Mouse (Mus musculus) lung, embryonic 14.5 days (tissue): Measurements from ENCODE around the gene Sf3a2. TPM values are rescaled to one million over a fixed set of nuclear protein-coding genes. Genes with fewer than 3 reads are reported as not detected.

ENCODE experiments used
- ATAC-seq: fragments of 200-750 bp; cut with Nextera tagmentation; 2 replicates; pipeline ENCODE4 v1.8.0; 2017; ENCODE audit warnings: mild to moderate bottlenecking, moderate TSS enrichment, moderate library complexity; ENCODE audit not compliant: insufficient read depth
- DNase-seq: peaks from one replicate; pipeline ENCODE4 v3.0.0-alpha.2; 2015
- H3K27ac ChIP-seq: fragments of 300-500 bp; sonication (generic); 2 replicates; pipeline ENCODE4 v1.5.1; 2014; ENCODE audit warnings: low read depth, mild to moderate bottlenecking, moderate library complexity
- H3K27me3 ChIP-seq: fragments of 300-500 bp; sonication (generic); 2 replicates; pipeline ENCODE4 v1.6.1; 2014; ENCODE audit warnings: low read length, control low read depth; ENCODE audit not compliant: insufficient read depth
- H3K36me3 ChIP-seq: fragments of 300-500 bp; sonication (generic); 2 replicates; pipeline ENCODE4 v1.6.1; 2014; ENCODE audit warnings: control low read depth; ENCODE audit not compliant: insufficient read depth
- H3K4me1 ChIP-seq: fragments of 300-500 bp; sonication (generic); 2 replicates; pipeline ENCODE4 v1.6.1; 2014; ENCODE audit warnings: antibody characterized with exemption, control low read depth; ENCODE audit not compliant: insufficient read depth
- H3K4me2 ChIP-seq: fragments of 300-500 bp; sonication (generic); 2 replicates; pipeline ENCODE4 v1.6.1; 2014; ENCODE audit warnings: mild to moderate bottlenecking
- H3K4me3 ChIP-seq: fragments of 300-500 bp; sonication (generic); 2 replicates; pipeline ENCODE4 v1.5.1; 2014; ENCODE audit warnings: low read depth, low read length
- H3K9ac ChIP-seq: fragments of 300-500 bp; sonication (generic); 2 replicates; pipeline ENCODE4 v1.6.1; 2014
- H3K9me3 ChIP-seq: fragments of 300-500 bp; sonication (generic); 2 replicates; pipeline ENCODE4 v1.6.1; 2016; ENCODE audit warnings: low read depth, low read length, control low read depth
- CTCF ChIP-seq: IDR thresholded peaks from 2 replicates; pipeline ENCODE4 v1.5.1; 2016; ENCODE audit warnings: antibody characterized with exemption, low read depth
- WGBS: fragments of 180-500 bp; shearing (Covaris S2); extraction: QIAGEN DNeasy Blood & Tissue Kit; methylation state at CpG from one replicate; pipeline ENCODE4 v1.1.7; 2014; 5-methylcytosine and 5-hydroxymethylcytosine counted together
- polyA plus RNA-seq: library from polyadenylated mRNA; unstranded; fragments of >200 nt; fragmentation: Nextera tagmentation; extraction: Ambion mirVana; gene quantifications from 2 replicates; pipeline ENCODE4 v1.2.1, GENCODE M21; 2014

The Sf3a2 gene
- polyA plus RNA-seq, 1 experiment from 2014 or later = 98.4 TPM

DNA sequence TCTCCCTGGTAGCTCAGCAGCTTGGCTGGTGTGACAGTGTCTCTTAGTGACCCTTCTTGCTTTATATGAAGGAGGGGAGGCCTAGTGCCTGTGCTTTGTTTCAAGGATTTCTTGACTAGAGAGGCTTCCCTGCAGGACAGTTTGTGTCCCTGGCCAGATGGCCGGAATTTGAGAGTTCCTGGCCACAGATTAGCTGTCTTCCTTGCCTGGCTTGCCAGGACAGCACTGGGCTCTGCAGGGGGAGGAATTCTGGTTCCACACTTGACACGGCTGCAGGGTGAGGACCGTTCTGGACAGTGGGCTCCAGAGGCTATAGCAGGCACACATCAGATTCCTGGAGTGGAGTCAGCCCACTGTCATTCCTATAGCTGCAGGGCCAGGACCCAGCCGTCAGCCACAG is 22.3 kb upstream of the Sf3a2 start:
- Histone ChIP-seq H3K4me2 (no peak overlapping the region), H3K27ac (no peak overlapping the region), H3K36me3 (peaks cover 99% of the 10 kb centered on the region), H3K9me3 (no peaks in the 10 kb centered on the region), H3K4me3 (no peak overlapping the region), H3K4me1 (no peaks in the 10 kb centered on the region), H3K9ac (no peak overlapping the region), H3K27me3 (no peaks in the 10 kb centered on the region)
- TF ChIP-seq CTCF = no peak
- ATAC-seq = no peak
- DNase-seq = no peak
- 83% methylated on average over 4 of the region's 4 CpGs for WGBS

DNA sequence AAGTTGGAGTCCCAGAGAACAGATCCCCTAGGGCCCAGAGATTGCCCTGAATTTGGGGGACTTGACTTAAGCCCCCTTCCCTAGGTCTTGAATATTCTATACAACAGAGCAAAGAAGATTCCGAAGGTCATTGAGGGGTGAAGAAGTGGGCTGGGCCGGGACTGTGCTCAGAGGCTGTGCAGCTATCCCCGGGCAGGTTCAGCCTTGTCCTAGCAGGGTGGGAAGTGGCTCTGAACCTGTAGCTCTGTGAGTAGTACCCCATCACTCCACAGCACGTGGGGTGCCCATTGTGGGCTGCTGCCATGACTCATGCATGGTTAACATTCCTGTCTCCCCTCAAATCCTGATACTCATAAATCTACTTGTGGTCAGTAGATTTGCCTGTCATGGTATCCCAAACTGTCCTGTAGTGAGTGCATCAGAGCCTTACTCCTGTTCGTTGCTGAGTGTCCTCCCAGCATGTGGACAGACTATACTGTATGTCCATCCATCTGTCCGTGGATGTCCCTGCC is 21.6 kb upstream of the Sf3a2 start:
- no peak overlapping the region for H3K4me2 ChIP-seq
- no peaks in the 10 kb centered on the region for H3K9me3 ChIP-seq
- no peak overlapping the region for H3K27ac ChIP-seq
- H3K36me3 ChIP-seq = peaks cover 99% of the 10 kb centered on the region
- no peak for TF ChIP-seq CTCF
- no peak overlapping the region for H3K4me3 ChIP-seq
- no peak overlapping the region for H3K9ac ChIP-seq
- DNase-seq (no peak), ATAC-seq (no peak)
- H3K27me3 ChIP-seq = no peaks in the 10 kb centered on the region
- 83% methylated on average over 6 of the region's 6 CpGs for WGBS
- H3K4me1 ChIP-seq = no peaks in the 10 kb centered on the region

DNA sequence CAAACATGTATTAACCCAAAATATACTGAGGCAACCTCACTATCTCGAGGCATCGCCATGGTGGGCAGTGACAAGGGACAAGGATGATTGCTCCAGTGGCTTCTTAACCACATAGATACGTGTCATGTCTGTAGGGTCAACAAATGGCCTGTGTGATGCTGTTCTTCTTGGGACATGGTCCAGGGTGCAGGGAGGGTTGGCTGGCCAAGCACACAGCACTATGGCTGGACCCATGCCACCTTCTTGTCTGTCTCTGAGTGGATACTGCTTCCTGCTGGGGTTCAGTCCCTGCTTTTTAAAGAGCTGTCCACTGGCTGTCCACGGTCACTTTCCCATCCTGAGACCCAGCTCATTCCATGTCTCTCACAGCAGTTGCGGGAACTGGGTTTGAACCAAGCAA is 20.9 kb upstream of the Sf3a2 start:
- DNase-seq = no peak
- Histone ChIP-seq H3K27ac (no peak overlapping the region), H3K9ac (no peak overlapping the region), H3K27me3 (no peaks in the 10 kb centered on the region), H3K4me3 (no peak overlapping the region), H3K4me1 (no peaks in the 10 kb centered on the region), H3K4me2 (no peak overlapping the region), H3K9me3 (no peaks in the 10 kb centered on the region), H3K36me3 (peaks cover 99% of the 10 kb centered on the region)
- TF ChIP-seq CTCF = no peak
- 89% methylated on average over 5 of the region's 5 CpGs for WGBS
- no peak for ATAC-seq

DNA sequence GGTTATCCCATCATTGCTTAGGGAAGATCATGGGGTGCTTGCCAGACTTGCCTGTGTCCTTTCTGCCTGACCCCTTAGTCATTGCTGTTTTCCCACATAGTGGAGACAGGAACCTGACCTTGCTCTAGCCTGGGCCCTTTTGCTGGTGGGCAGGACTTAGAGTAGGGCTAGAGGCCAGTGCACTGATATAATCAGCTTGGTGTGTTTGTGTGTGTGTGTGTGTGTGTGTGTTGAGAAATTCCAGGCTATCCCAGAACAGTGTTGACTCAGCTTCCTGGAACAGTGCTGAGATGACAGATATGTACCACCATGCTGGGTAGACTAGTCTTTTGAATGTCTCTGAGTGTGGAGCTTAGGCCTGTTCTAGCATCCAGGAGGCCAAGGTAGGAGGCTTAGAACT is 18.4 kb upstream of the Sf3a2 start:
- no peak overlapping the region for H3K4me2 ChIP-seq
- H3K36me3 ChIP-seq = peaks cover 100% of the 10 kb centered on the region
- no peaks in the 10 kb centered on the region for H3K9me3 ChIP-seq
- no peak for ATAC-seq
- H3K27ac ChIP-seq = no peak overlapping the region
- no peak for TF ChIP-seq CTCF
- no peak overlapping the region for H3K4me3 ChIP-seq
- H3K27me3 ChIP-seq = no peaks in the 10 kb centered on the region
- DNase-seq = no peak
- no peaks in the 10 kb centered on the region for H3K4me1 ChIP-seq
- H3K9ac ChIP-seq = no peak overlapping the region

DNA sequence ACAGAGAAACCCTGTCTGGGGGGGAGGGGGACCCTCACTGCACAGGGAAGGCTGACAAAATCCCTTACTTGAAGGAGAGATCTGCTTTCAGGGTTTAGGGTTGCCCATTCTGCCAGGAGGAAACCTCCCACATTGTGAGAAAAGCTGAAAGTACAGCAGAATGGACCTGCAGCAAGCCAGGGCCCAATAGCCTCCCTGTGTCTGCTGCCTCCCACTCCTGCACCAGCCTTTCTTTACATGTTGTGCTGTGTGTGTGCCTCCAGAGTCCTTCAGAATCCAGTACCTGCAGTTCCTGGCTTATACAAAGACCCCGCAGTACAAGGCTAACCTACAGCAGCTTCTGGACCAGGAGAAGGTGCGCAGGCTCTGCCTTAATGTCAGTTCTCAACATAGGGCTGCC is 13.7 kb upstream of the Sf3a2 start:
- no peak overlapping the region for H3K4me3 ChIP-seq
- H3K27ac ChIP-seq = no peak overlapping the region
- ATAC-seq = no peak
- no peak overlapping the region for H3K4me2 ChIP-seq
- no peak for DNase-seq
- H3K4me1 ChIP-seq = no peaks in the 10 kb centered on the region
- H3K9ac ChIP-seq = no peak overlapping the region
- H3K9me3 ChIP-seq = no peaks in the 10 kb centered on the region
- TF ChIP-seq CTCF = no peak
- H3K27me3 ChIP-seq = no peaks in the 10 kb centered on the region
- 97% methylated on average over 2 of the region's 2 CpGs for WGBS
- H3K36me3 ChIP-seq = peaks cover 100% of the 10 kb centered on the region

DNA sequence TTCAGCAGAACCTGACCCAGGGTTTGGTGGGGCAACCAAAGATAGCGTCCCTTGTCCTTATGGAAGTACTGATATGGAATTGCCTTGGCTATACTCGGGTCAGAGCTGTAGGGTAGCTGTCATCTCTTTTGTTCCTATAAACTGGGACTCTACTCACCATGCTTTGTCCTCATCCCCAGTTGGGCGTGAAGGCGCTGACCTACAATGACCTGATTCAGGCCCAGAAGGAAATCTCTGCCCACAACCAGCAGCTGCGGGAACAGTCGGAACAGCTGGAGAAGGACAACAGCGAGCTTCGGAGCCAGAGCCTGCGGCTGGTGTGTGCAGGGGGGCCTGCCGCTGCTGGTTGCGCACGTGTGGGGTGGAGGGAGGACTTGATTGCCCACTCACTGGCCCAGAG is 13.1 kb upstream of the Sf3a2 start:
- no peak overlapping the region for H3K27ac ChIP-seq

DNA sequence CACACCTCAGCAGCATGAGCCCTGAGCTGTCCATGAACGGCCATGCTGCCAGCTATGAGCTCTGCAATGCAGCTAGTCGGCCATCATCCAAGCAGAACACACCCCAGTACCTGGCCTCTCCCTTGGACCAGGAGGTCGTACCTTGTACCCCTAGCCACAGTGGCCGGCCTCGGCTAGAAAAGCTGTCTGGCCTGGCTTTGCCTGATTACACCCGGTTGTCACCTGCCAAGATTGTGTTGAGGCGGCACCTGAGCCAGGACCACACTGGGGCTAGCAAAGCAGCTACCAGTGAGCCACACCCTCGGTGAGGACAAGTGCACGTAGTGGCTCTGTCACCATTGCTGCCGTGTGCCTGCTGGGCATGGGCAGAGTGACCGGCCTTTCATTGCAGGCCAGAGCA is 12.0 kb upstream of the Sf3a2 start:
- Histone ChIP-seq H3K27me3 (no peaks in the 10 kb centered on the region), H3K9ac (no peak overlapping the region), H3K9me3 (no peaks in the 10 kb centered on the region), H3K27ac (no peak overlapping the region), H3K4me2 (no peak overlapping the region), H3K4me1 (no peaks in the 10 kb centered on the region), H3K4me3 (no peak overlapping the region), H3K36me3 (peaks cover 100% of the 10 kb centered on the region)
- DNase-seq = no peak
- 91% methylated on average over 11 of the region's 11 CpGs for WGBS
- TF ChIP-seq CTCF = no peak
- ATAC-seq = no peak

More for the DNA sequence above, 13.1 kb upstream of the Sf3a2 start:
- Histone ChIP-seq H3K4me3 (no peak overlapping the region), H3K4me2 (no peak overlapping the region), H3K36me3 (peaks cover 100% of the 10 kb centered on the region), H3K9me3 (no peaks in the 10 kb centered on the region), H3K27me3 (no peaks in the 10 kb centered on the region), H3K4me1 (no peaks in the 10 kb centered on the region), H3K9ac (no peak overlapping the region)
- ATAC-seq = no peak
- DNase-seq = no peak
- no peak for TF ChIP-seq CTCF
- 89% methylated on average over 12 of the region's 12 CpGs for WGBS

DNA sequence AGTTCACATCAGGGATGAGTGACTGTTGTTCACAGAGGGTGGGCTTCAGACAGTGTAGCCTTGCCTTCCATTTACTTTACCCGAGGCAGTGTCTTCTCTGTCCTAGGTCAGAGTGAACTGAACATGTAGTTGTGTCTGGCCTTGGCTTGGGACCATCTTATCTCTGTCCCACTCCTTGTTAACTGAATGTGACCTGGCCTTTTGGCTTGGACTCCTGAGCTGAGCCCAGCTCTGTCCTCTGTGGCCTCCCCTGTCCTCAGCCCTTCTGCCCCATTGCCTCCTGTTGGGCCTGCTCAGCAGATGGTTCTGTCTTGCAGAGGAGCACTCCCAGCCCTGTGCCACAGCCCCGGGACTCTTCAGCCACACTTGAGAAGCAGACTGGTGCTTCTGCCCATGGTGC is 10.5 kb upstream of the Sf3a2 start:
- Histone ChIP-seq H3K9me3 (no peaks in the 10 kb centered on the region), H3K9ac (no peak overlapping the region), H3K36me3 (peaks cover 100% of the 10 kb centered on the region), H3K4me3 (no peak overlapping the region), H3K4me2 (no peak overlapping the region), H3K27me3 (no peaks in the 10 kb centered on the region), H3K4me1 (no peaks in the 10 kb centered on the region), H3K27ac (no peak overlapping the region)
- no peak for DNase-seq
- no peak for ATAC-seq
- no peak for TF ChIP-seq CTCF
- 78% methylated on average over 2 of the region's 2 CpGs for WGBS
